Mouse (Mus musculus): ENCODE data around the gene Rab17.

The Rab17 gene

DNA sequence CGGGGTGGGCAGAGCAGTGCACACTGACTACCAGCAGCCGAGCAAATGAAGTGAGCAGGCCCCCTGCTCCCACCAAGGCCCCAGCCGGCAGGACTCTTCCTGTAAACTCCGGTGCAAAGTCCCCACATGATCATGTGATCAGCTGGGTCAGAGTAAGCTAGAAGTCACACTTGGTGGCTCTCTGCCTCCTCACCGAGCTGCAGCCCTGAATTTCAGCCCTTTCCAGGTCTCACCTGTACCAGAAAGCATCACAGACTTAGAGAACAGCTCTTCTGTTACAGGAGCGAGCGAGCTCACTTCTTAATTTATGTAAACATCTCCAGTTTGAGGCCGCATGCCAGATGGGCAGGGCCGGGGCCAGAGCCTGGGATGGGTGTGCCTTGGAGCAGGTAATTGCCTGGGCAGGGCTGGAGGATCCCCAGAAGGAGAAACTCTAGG is at the start of gene Rab17:
TSS of gene Rab17 (minus strand) at position 315 of the 438 bp plus-strand sequence.
- peak; percentile 60 to 64 for DNase-seq (ENCODE audit: low spot score in 2 of 2)

DNA sequence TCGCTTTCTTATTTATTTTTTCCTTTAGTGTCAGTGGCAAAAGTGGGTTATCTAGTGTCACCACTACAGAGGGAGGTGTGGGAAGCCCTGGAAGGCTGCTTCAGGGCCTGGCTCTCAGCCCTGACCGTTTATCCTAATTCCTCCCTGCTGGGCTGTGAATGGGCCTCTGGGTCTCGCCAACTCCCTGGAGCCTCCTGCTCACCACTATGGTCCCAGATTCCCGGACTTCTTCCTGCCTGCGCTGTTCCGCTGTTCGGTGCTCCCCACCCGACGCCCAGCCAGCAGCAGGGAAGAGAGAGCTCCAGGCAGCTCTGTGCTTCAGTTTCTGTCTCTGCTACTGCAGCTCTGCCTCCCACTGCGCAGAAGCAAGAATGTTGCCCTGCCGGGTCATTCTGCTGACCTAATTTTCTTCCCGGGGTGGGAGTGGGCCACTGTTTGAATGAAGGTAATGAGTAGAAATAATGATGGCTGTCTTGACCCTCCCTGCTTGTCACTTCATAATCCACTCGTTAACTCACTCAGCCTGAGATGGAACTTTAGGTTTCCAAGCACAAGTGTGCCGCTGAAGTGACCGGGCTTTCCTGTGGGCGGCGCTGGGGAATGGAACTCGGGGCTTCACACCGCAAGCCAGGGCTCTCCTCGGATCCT is 47.8 kb upstream of the Rab17 start:
- peak in 1 of 2 experiments; percentile 42 for DNase-seq (ENCODE audit: low spot score in 2 of 2)

- no peak for DNase-seq (ENCODE audit: low spot score in 2 of 2)
Measured at GRCm38 (mm10) chr1:91015571-91015970, 46.1 kb upstream of the Rab17 start.

DNA sequence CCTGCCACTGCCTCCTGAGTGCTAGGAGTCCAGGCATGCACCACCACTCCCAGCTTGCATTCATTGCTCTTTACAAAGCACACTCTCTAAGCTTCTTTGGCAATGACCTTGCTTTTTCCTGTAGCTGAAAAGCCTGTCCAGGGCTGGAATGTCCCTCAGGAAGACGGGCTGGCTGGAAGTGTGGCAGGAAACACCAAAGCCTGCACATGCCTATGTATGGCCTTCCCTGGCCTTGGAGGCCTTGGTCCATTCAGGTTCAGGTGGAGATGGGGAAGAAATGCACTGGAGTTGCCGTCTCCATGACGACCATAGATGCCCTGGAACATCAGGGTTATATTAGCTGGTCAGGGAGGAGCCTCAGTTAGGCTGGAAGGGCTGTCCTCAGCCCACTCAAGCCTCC is 44.3 kb upstream of the Rab17 start:
- DNase-seq (ENCODE audit: low spot score in 2 of 2): no peak

DNA sequence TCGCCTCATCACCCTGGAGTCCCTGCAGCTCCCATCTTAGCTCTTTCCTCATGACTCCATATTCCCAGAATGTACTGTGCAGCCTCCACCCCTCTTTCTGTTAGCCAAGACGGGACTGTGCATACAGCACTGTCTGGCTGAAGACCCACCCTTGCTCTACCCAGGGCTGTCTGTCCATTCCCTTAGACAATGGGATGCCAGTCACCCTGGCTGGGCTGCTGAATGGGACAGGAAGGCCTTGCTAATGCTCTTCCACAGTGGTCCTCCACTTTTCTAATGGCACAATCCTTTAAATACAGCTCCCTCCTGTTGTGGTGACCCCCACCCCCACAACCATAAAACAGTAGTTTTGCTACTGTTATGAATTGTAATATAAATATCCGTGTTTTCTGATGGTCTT is 41.9 kb upstream of the Rab17 start:
- no peak for DNase-seq (ENCODE audit: low spot score in 2 of 2)

- DNase-seq (ENCODE audit: low spot score in 2 of 2): no peak
Measured at GRCm38 (mm10) chr1:91010716-91011115, 41.3 kb upstream of the Rab17 start.

DNA sequence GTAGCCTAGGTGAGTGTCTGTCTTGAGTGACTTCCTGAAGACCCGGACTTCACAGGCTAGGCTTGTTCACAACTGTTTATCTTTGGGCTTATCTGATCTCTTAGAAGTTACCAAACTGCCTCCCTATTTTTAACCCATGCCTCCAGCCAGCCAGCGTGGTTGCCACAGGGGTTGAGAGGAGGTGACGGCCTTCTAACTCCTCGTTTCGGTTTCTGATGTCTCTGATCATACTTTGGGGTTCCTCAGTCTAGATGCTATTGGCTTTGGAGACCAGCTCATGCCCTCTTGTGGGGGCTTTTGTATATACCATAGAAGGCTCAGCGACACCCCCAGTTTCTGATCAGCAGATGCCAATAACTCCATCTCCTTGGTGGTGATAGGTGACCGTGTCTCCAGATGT is 40.8 kb upstream of the Rab17 start:
- no peak for DNase-seq (ENCODE audit: low spot score in 2 of 2)

GRCm38 (mm10) chr1:91009266-91009665 is 39.8 kb upstream of the Rab17 start:
- DNase-seq (ENCODE audit: low spot score in 2 of 2): no peak

- DNase-seq (ENCODE audit: low spot score in 2 of 2): no peak
Measured at GRCm38 (mm10) chr1:91008746-91009145, 39.3 kb upstream of the Rab17 start.

GRCm38 (mm10) chr1:91008147-91008682 is 38.8 kb upstream of the Rab17 start:
- DNase-seq (ENCODE audit: low spot score in 2 of 2): no peak

GRCm38 (mm10) chr1:91006708-91007107 is 37.2 kb upstream of the Rab17 start:
- no peak for DNase-seq (ENCODE audit: low spot score in 2 of 2)

DNA sequence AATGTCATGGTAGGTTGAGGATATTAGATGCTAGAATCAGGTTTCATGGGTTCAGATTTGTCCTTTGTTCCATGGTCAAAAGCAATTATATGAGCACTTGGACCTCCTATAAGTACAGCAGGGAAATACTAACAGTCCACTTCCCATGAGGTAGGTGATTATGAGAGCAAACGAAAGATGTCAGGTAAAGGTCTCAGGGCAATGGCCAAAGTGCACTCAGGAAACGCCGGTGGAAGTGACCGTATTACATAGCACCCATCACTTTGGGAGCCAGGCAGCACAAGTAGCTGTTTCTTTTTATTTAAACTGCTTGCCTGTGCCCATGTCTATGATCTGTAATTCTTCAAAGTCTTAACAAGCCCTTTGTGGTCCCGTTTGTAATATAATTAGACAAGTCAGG is 36.6 kb upstream of the Rab17 start:
- DNase-seq (ENCODE audit: low spot score in 2 of 2): no peak

DNA sequence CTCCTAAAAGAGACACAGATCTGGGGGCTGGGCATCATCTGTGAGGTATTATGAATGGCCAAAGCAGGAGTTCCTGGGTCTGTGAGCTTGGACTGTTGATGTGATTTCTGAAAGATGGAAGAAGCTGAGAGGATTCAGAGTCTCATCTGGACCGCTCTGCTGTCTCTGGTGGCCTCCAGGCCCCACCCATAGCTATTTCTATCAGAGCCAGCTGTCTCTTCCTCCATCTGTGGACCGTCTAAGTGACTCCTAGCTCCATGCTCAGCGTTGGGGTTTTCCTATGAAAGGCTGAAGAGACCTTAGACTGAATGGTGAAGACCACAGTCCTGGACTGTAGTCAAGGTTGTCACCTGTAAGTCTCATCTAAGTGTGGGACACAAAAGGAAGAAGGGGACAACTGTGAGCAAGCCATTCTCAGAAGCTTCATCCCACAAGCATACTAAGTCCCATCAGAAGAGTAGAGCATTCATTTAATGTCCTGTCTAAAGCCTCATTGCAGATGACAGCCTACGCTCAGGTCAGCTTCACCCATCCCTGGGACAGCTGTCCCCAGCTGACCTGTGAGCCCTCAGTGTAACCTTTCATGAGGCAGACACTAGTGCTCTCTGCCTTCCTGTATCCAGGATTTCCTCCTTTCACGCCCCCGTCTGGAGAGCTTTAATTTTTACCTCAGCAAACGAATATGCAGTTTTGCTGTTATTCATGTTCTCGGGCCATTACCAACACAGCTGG is 34.2 kb upstream of the Rab17 start:
- DNase-seq (ENCODE audit: low spot score in 2 of 2): no peak

DNA sequence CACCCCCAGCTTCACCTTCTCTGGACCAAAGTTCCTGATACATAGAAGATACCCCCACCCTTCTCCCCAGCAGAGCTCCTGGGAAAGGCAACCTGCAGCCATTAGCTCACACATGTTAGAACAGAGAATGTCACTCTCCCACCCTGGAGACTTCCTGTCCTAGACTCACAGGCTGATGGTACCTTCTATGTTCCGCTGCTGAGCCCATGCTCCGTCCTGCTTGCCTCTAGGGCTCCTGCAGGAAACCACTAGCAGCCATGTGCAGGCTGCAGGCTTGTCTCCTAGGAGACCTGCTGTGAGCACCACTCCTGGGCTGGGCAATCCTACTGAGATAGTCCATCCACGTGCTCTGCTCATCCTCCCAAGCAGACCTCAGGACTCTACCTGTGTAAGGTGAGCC is 33.2 kb upstream of the Rab17 start:
- no peak for DNase-seq (ENCODE audit: low spot score in 2 of 2)

- no peak for DNase-seq (ENCODE audit: low spot score in 2 of 2)
Measured at GRCm38 (mm10) chr1:91001871-91002539, 32.5 kb upstream of the Rab17 start.

GRCm38 (mm10) chr1:91001101-91001500 is 31.6 kb upstream of the Rab17 start:
- DNase-seq (ENCODE audit: low spot score in 2 of 2): no peak

DNA sequence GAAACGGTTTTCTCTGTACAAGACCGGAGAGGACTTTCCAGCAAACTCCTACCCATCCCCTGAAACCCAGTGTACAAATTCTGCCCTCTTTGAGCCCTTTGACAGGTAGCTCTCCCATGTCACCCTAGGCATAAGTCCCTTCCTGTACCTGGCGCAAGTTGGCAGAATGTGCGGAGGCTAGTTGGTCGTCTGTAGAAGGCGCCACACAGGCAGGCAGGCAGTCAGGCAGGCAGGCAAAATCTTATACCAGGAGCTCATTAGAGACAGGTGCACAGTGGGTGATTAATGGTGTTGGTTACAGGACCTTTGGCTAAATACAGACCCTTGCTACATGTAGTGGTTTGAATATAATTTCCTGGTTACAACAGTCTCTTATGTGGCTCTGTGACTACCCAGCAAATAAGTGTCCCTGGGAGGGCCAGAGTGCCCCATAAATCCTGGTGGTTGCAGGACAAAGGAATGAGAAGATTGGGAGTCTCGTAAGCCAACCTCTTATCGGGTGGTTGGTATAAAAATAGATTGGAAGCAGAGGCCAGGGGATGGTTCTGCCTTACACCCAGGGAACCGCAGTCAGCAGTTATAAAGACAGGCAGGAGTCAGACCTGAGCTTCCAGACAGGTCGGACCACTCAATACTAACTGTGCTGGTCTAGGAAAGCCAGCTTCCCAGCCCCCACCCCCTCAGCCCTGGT is 30.6 kb upstream of the Rab17 start:
- no peak for DNase-seq (ENCODE audit: low spot score in 2 of 2)

- peak in 1 of 2 experiments; percentile 32 for DNase-seq (ENCODE audit: low spot score in 2 of 2)
Measured at GRCm38 (mm10) chr1:90998891-90999611, 29.6 kb upstream of the Rab17 start.

DNA sequence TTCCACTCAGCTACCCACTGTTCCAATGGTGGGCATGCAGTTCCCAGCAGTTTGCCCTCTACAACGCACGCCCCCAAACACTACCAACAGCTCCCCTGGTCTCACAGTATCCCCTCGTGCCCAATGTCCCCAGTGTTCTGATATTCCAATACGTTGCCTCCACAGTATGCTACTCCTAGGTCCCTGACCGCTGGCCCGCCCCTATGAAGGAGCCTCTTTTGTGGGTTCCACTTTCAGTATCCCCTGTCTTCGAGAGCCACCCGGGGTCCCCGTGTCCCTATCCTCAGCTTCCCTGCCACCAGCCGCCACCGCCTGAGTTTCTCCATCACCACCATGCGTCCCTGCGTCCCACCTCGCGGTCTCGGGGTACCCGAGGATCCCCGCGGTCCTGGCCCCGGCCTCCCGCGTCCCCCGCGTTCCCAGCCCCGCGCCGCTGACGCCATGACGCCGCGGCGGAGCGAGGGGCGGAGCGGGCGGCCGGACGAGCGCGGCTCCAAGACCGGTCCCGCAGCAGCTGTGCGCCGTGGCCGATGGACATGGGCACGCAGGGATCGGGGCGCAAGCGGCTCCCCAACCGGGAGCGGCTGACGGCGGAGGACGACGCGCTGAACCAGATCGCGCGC is 28.9 kb upstream of the Rab17 start, which contains the start of gene Lrrfip1:
TSS of gene Lrrfip1 (plus strand) at position 470 of the 623 bp plus-strand sequence.
- DNase-seq (ENCODE audit: low spot score in 2 of 2): peak; percentile 31 to 46

GRCm38 (mm10) chr1:90997641-90998040 is 28.2 kb upstream of the Rab17 start:
- DNase-seq (ENCODE audit: low spot score in 2 of 2): no peak

- DNase-seq (ENCODE audit: low spot score in 2 of 2): no peak
Measured at GRCm38 (mm10) chr1:90997136-90997535, 27.7 kb upstream of the Rab17 start.
